In the genomic region with DNA sequence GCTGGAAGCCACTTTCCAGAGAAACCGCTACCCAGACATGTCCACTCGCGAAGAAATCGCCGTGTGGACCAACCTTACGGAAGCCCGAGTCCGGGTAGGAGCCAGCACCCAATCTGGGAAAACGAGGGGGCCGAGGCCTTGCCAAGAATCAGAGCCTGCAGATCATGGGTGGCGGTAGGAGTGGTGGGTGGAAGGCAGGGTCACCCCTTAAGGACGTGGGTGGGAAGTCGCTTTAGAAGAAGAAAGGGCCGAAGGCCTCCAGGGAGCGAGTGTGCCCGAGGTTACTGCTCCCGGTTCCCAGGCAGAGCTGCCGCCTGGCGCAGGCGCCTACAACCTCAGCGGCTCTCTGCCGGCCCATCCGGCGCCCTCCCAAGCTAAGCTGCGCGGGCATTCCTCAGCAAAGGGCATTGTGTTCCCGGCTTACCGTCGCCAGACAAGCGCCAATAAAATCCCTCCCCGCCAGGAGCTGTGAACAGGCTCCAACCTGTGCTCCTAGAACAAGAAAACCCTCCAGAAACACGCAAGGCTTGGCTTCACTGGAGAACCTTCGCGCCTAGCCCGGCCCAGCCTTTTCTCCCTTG, we compare ENCODE assay signal across 9 mouse cellular contexts. TPM values are rescaled to one million over a fixed set of nuclear protein-coding genes. Genes with fewer than 3 reads are reported as not detected.
DNase-seq lines count a peak whose midpoint lies in the region; ATAC-seq lines count a peak whose summit lies in the region.
"Had no signal": no experiment of that assay in that cellular context is flagged by ENCODE, and none has a peak within 500 bp of the region (broad histone marks: within the 10 kb centered on the region; RNA-seq: fewer than 3 reads in every experiment).

No protein-coding gene starts in this region.

- H3K4me2 ChIP-seq in intestine, embryonic 15.5 days (replicated peaks): peak overlapping the region; percentile 93
- peak overlapping the region; percentile 3; the same call in 1 of the 2 replicates for H3K4me2 ChIP-seq in midbrain, embryonic 15.5 days

- H3K27ac ChIP-seq in intestine, embryonic 15.5 days: peak overlapping the region; percentile 0
- no peak overlapping the region for H3K27ac ChIP-seq in midbrain, embryonic 15.5 days
- H3K27ac ChIP-seq: hindbrain, embryonic 15.5 days had no signal

- peak; percentile 67 for DNase-seq in kidney, adult 18-20 months
- DNase-seq in kidney, adult 8-10 months: no peak
- DNase-seq in embryo, embryonic 9.5 days (ENCODE audit: extremely low spot score): peak; percentile 80
- no peak for DNase-seq in Muller cell, postnatal 12 days (ENCODE audit: inconsistent ontology term)
- no peak for DNase-seq in layer of hippocampus, postnatal 25 days (ENCODE audit: extremely low spot score in 1 of 2, low spot score in 1 of 2)

- no peak for ATAC-seq in intestine, embryonic 15.5 days
- no peak for ATAC-seq in midbrain, embryonic 15.5 days (replicated peaks)
- no peak for ATAC-seq in megakaryocyte progenitor cell, adult 5-6 weeks (replicated peaks; ENCODE audit: poor library complexity)

- peaks cover 39% of the 10 kb centered on the region for H3K27me3 ChIP-seq in intestine, embryonic 15.5 days (replicated peaks)
- H3K27me3 ChIP-seq in midbrain, embryonic 15.5 days (replicated peaks): peaks cover 60% of the 10 kb centered on the region

- peak overlapping the region; percentile 43 for H3K9ac ChIP-seq in intestine, embryonic 15.5 days
- H3K9ac ChIP-seq in midbrain, embryonic 15.5 days: no peak overlapping the region
- H3K9ac ChIP-seq: hindbrain, embryonic 15.5 days had no signal

- no peaks in the 10 kb centered on the region for H3K36me3 ChIP-seq in intestine, embryonic 15.5 days
- no peaks in the 10 kb centered on the region for H3K36me3 ChIP-seq in midbrain, embryonic 15.5 days (replicated peaks)
- H3K36me3 ChIP-seq: hindbrain, embryonic 15.5 days had no signal

- peak overlapping the region; percentile 64 for H3K4me3 ChIP-seq in intestine, embryonic 15.5 days (replicated peaks)
- peak overlapping the region; percentile 40 for H3K4me3 ChIP-seq in midbrain, embryonic 15.5 days
- H3K4me3 ChIP-seq: hindbrain, embryonic 15.5 days had no signal

- no peaks in the 10 kb centered on the region for H3K9me3 ChIP-seq in intestine, embryonic 15.5 days
- H3K9me3 ChIP-seq in midbrain, embryonic 15.5 days: no peaks in the 10 kb centered on the region
- H3K9me3 ChIP-seq: hindbrain, embryonic 15.5 days had no signal

- H3K4me1 ChIP-seq in intestine, embryonic 15.5 days (replicated peaks): peaks cover 2% of the 10 kb centered on the region; the same call in 1 of the 2 replicates
- H3K4me1 ChIP-seq in midbrain, embryonic 15.5 days: peaks cover 21% of the 10 kb centered on the region

- 28% methylated on average over 35 of the region's 35 CpGs for WGBS in intestine, embryonic 15.5 days
- WGBS in midbrain, embryonic 15.5 days: under 1% methylated on average over 35 of the region's 35 CpGs

RNA-seq across cellular contexts. Expression of a gene that starts 16.2 kb away (rescaled TPM):
- 39.4 and 45.2 TPM in 2 replicates for polyA plus RNA-seq in intestine, embryonic 15.5 days (2015; fragmentation: Nextera tagmentation; extraction: Ambion mirVana)
- polyA plus RNA-seq in midbrain, embryonic 15.5 days (2015; fragmentation: Nextera tagmentation; extraction: Ambion mirVana): 41.0 and 60.5 TPM in 2 replicates
- total RNA-seq in megakaryocyte progenitor cell, adult 5-6 weeks (2015): 0.30 TPM in 1 of 2 replicates, not detected in the other
- not detected in 2 replicates for total RNA-seq in megakaryocyte progenitor cell, adult 5-6 weeks (2017)
- not detected for total RNA-seq in layer of hippocampus, postnatal 25 days (2021)

Comparison
In these comparisons a context has a peak if more than half of its experiments do, and no peak if none do; other contexts are left out.
1. DNase-seq: peak in kidney, adult 18-20 months (single experiment) and embryo, embryonic 9.5 days (single experiment); none in kidney, adult 8-10 months (0 of 2), Muller cell, postnatal 12 days (single experiment) and layer of hippocampus, postnatal 25 days (0 of 2).